Mouse (Mus musculus) forebrain, embryonic 12.5 days (tissue): ENCODE measurements around the gene 9030025P20Rik. TPM values are rescaled to one million over a fixed set of nuclear protein-coding genes. Genes with fewer than 3 reads are reported as not detected.

Source experiments
- polyA plus RNA-seq: library from polyadenylated mRNA; unstranded; fragments of >200 nt; fragmentation: Nextera tagmentation; extraction: Ambion mirVana; gene quantifications from 2 replicates; pipeline ENCODE4 v1.2.1, GENCODE M21; 2016

The 9030025P20Rik gene
- polyA plus RNA-seq, 1 experiment from 2014 or later = 15.0 TPM

Other genes starting within 250 kb of the 9030025P20Rik start
- gene Wdr27, start 35.3 kb upstream of the 9030025P20Rik start, polyA plus RNA-seq = 4.3 and 8.7 TPM in 2 replicates
- 29.8 and 33.7 TPM in 2 replicates for gene 1600012H06Rik, start 35.3 kb upstream of the 9030025P20Rik start, polyA plus RNA-seq
- gene Phf10, start 17.2 kb upstream of the 9030025P20Rik start, polyA plus RNA-seq = 23.6 and 27.0 TPM in 2 replicates
- 0.60 and 0.78 TPM in 2 replicates for gene Gm3417, start 322 bp downstream of the 9030025P20Rik start, polyA plus RNA-seq
- 9.0 and 10.8 TPM in 2 replicates for gene Gm3435, start 31.7 kb downstream of the 9030025P20Rik start, polyA plus RNA-seq
- 91.1 and 106 TPM in 2 replicates for gene Ermard, start 62.7 kb downstream of the 9030025P20Rik start, polyA plus RNA-seq
- 0.74 TPM in 1 of 2 replicates, not detected in the other for gene Tcte3, start 63.0 kb downstream of the 9030025P20Rik start, polyA plus RNA-seq
- gene Gm3448, start 63.1 kb downstream of the 9030025P20Rik start, polyA plus RNA-seq = 6.7 and 6.8 TPM in 2 replicates